8 mouse cellular contexts compared by ENCODE assay signal in the genomic region with DNA sequence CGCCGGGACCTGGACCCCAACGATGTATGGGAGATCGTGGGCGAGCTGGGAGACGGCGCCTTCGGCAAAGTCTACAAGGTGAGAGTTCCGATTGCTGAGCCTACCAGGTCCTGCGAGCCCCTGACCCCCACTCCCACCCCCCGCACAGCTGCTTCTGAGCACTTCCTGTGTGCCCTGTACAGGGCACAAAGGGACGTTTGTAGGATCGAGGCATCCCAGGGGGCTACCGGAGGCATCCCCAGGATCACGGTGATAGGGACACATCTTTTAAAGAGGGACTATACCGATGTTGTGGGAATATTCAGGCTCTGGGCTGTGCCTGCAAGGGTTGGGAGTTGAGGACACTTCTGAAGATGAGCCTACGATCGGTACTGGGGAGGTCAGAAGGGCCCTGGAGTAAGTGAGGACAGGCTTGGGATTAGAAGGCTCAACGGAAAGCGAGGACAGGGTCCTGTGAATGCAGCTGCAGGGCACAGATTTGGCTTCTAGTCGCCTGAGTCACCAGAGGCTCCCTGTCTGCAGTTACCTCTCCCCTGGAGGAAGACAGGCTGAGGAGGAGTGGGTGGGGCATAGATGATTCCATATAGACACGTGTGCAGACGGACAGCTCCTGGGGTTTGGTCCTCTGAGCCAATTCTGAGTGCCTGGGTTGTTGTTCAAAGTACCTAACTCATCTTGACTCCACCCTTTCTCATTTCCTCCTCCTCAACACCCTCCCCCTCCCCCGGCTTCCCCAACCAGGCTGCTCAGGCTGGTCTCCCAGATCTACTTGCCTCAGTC. TPM values are rescaled to one million over a fixed set of nuclear protein-coding genes. Genes with fewer than 3 reads are reported as not detected.
A peak's percentile ranks its signal among the peaks of the same experiment; 100 is the strongest.
DNase-seq lines count a peak whose midpoint lies in the region; ATAC-seq and TF ChIP-seq lines count a peak whose summit lies in the region.

No protein-coding gene starts in this region.

- H3K27me3 ChIP-seq in embryonic facial prominence, embryonic 14.5 days (replicated peaks; ENCODE audit: control insufficient read depth, insufficient read depth, low read length), result no peaks in the 10 kb centered on the region; the same call in 1 of the 2 replicates
- no peaks in the 10 kb centered on the region; the same call in 1 of the 2 replicates for H3K27me3 ChIP-seq in hindbrain, embryonic 16.5 days (replicated peaks; ENCODE audit: control insufficient read depth, insufficient read depth, low read length)
- peaks cover 2% of the 10 kb centered on the region; the same call in 1 of the 2 replicates for H3K27me3 ChIP-seq in liver, adult 2 months (ENCODE audit: control insufficient read depth, insufficient read depth, low read length)
- no peaks in the 10 kb centered on the region for H3K27me3 ChIP-seq in midbrain, postnatal 0 days (ENCODE audit: insufficient read depth, low read length)
- H3K27me3 ChIP-seq in stomach, embryonic 16.5 days (ENCODE audit: control insufficient read depth, insufficient read depth, low read length), result no peaks in the 10 kb centered on the region

- H3K79me2 ChIP-seq in liver, adult 2 months (ENCODE audit: control insufficient read depth, insufficient read depth, low read length), result no peaks in the 10 kb centered on the region

- TF ChIP-seq CTCF in liver, adult 2 months (IDR thresholded peaks at IDR 0.05; ENCODE audit: low read depth, low read length), result no peak
- no peak for TF ChIP-seq CTCF in midbrain, postnatal 0 days (IDR thresholded peaks at IDR 0.05)

- H3K9ac ChIP-seq in embryonic facial prominence, embryonic 14.5 days (ENCODE audit: low read depth, low read length), result peak overlapping the region; percentile 70
- peak overlapping the region; percentile 79 for H3K9ac ChIP-seq in hindbrain, embryonic 16.5 days (ENCODE audit: low read depth, low read length)
- peak overlapping the region; percentile 61 for H3K9ac ChIP-seq in liver, adult 2 months (ENCODE audit: low read depth, low read length)
- H3K9ac ChIP-seq in midbrain, postnatal 0 days (replicated peaks; ENCODE audit: low read length, poor library complexity, severe bottlenecking), result peak overlapping the region; percentile 63
- H3K9ac ChIP-seq in stomach, embryonic 16.5 days (ENCODE audit: low read length), result peak overlapping the region; percentile 77

- H3K4me1 ChIP-seq in embryonic facial prominence, embryonic 14.5 days (ENCODE audit: control insufficient read depth, insufficient read depth, low read length), result peaks cover 17% of the 10 kb centered on the region
- H3K4me1 ChIP-seq in hindbrain, embryonic 16.5 days (ENCODE audit: control insufficient read depth, insufficient read depth, low read depth, low read length), result peaks cover 11% of the 10 kb centered on the region
- H3K4me1 ChIP-seq in liver, adult 2 months (ENCODE audit: control insufficient read depth, insufficient read depth, low read length), result peaks cover 1% of the 10 kb centered on the region; the same call in 1 of the 2 replicates
- H3K4me1 ChIP-seq in midbrain, postnatal 0 days (ENCODE audit: insufficient read depth, low read length), result 0 out of 2 replicates have a peak, but pooled peaks cover 6% of the 10 kb centered on the region
- H3K4me1 ChIP-seq in stomach, embryonic 16.5 days (ENCODE audit: control insufficient read depth, insufficient read depth, low read length), result peaks cover 23% of the 10 kb centered on the region

- no peak overlapping the region for H3K27ac ChIP-seq in embryonic facial prominence, embryonic 14.5 days (replicated peaks; ENCODE audit: low read depth, low read length)
- H3K27ac ChIP-seq in hindbrain, embryonic 16.5 days (ENCODE audit: low read depth, low read length), result peak overlapping the region; percentile 24; the same call in 1 of the 2 replicates
- no peak overlapping the region for H3K27ac ChIP-seq in liver, adult 2 months (replicated peaks; ENCODE audit: insufficient read depth, low read depth, low read length)
- H3K27ac ChIP-seq in midbrain, postnatal 0 days (ENCODE audit: low read depth, low read length), result no peak overlapping the region
- peak overlapping the region; percentile 46; the same call in 1 of the 2 replicates for H3K27ac ChIP-seq in stomach, embryonic 16.5 days (ENCODE audit: low read length)

- no peak for TF ChIP-seq POLR2A in liver, adult 2 months (IDR thresholded peaks at IDR 0.05; ENCODE audit: extremely low read depth, insufficient read depth, low read length)

- DNase-seq in adrenal gland, postnatal 10 days, result peak; percentile 45
- DNase-seq in adrenal gland, postnatal 25 days, result no peak
- peak; percentile 72 for DNase-seq in NIH3T3 (ENCODE audit: low read depth)
- peak; percentile 61 for DNase-seq in embryonic facial prominence, embryonic 14.5 days (ENCODE audit: low spot score)
- no peak for DNase-seq in liver, adult 2 months (ENCODE audit: extremely low read depth, low read depth, low spot score)
- no peak for DNase-seq in midbrain, postnatal 0 days (ENCODE audit: low spot score)

- H3K4me3 ChIP-seq in embryonic facial prominence, embryonic 14.5 days (ENCODE audit: low read depth, low read length), result peak overlapping the region; percentile 69
- peak overlapping the region; percentile 71 for H3K4me3 ChIP-seq in hindbrain, embryonic 16.5 days (ENCODE audit: low read length)
- H3K4me3 ChIP-seq in liver, adult 2 months (ENCODE audit: insufficient read depth, low read depth, low read length), result peak overlapping the region; percentile 61
- H3K4me3 ChIP-seq in midbrain, postnatal 0 days (ENCODE audit: low read depth, low read length), result peak overlapping the region; percentile 68
- H3K4me3 ChIP-seq in stomach, embryonic 16.5 days (replicated peaks; ENCODE audit: low read length), result peak overlapping the region; percentile 77

- under 1% methylated on average over 24 of the region's 24 CpGs for WGBS in embryonic facial prominence, embryonic 14.5 days
- 1% methylated on average over 24 of the region's 24 CpGs for WGBS in hindbrain, embryonic 16.5 days
- 9% methylated on average over 24 of the region's 24 CpGs for WGBS in liver, adult 2 months
- WGBS in midbrain, postnatal 0 days, result 2% methylated on average over 24 of the region's 24 CpGs
- 3% methylated on average over 24 of the region's 24 CpGs for WGBS in stomach, embryonic 16.5 days

- peak overlapping the region; percentile 100 for H3K4me2 ChIP-seq in embryonic facial prominence, embryonic 14.5 days (ENCODE audit: low read depth, low read length)
- H3K4me2 ChIP-seq in hindbrain, embryonic 16.5 days (ENCODE audit: low read length), result peak overlapping the region; percentile 99
- peak overlapping the region; percentile 97 for H3K4me2 ChIP-seq in midbrain, postnatal 0 days (ENCODE audit: low read depth, low read length, poor library complexity, severe bottlenecking)
- peak overlapping the region; percentile 94 for H3K4me2 ChIP-seq in stomach, embryonic 16.5 days (ENCODE audit: low read depth, low read length)

- no peaks in the 10 kb centered on the region for H3K36me3 ChIP-seq in embryonic facial prominence, embryonic 14.5 days (ENCODE audit: control insufficient read depth, insufficient read depth, low read length)
- H3K36me3 ChIP-seq in hindbrain, embryonic 16.5 days (ENCODE audit: control insufficient read depth, insufficient read depth, low read length), result no peaks in the 10 kb centered on the region
- H3K36me3 ChIP-seq in liver, adult 2 months (ENCODE audit: control insufficient read depth, insufficient read depth, low read length), result no peaks in the 10 kb centered on the region
- H3K36me3 ChIP-seq in midbrain, postnatal 0 days (ENCODE audit: insufficient read depth, low read length), result no peaks in the 10 kb centered on the region
- no peaks in the 10 kb centered on the region for H3K36me3 ChIP-seq in stomach, embryonic 16.5 days (ENCODE audit: control insufficient read depth, insufficient read depth, low read length)

- ATAC-seq in embryonic facial prominence, embryonic 14.5 days (ENCODE audit: low read depth), result peak; percentile 16
- peak; percentile 56 for ATAC-seq in hindbrain, embryonic 16.5 days
- ATAC-seq in midbrain, postnatal 0 days (ENCODE audit: low FRiP score), result peak; percentile 42; the same call in 1 of the 2 replicates
- ATAC-seq in stomach, embryonic 16.5 days (ENCODE audit: insufficient read depth, low FRiP score), result peak; percentile 14; the same call in 1 of the 2 replicates

- H3K9me3 ChIP-seq in embryonic facial prominence, embryonic 14.5 days (ENCODE audit: control insufficient read depth, low read length), result no peaks in the 10 kb centered on the region
- H3K9me3 ChIP-seq in hindbrain, embryonic 16.5 days (ENCODE audit: control insufficient read depth, low read length), result no peaks in the 10 kb centered on the region
- no peaks in the 10 kb centered on the region for H3K9me3 ChIP-seq in midbrain, postnatal 0 days (ENCODE audit: low read length)
- no peaks in the 10 kb centered on the region for H3K9me3 ChIP-seq in stomach, embryonic 16.5 days (replicated peaks; ENCODE audit: control insufficient read depth, low read length)

RNA-seq across cellular contexts. Expression of gene Stk10, which starts 0.6 kb away (rescaled TPM):
- 10 to 100 TPM; 11.9 to 15.1 TPM for total RNA-seq in adrenal gland, postnatal 10 days (2021)
- 10.3 TPM in 2 replicates for total RNA-seq in adrenal gland, postnatal 25 days (2021)
- 2.8 and 2.9 TPM in 2 replicates for polyA plus RNA-seq in embryonic facial prominence, embryonic 14.5 days (2014; fragmentation: Nextera tagmentation; extraction: Ambion mirVana)
- 2.4 and 2.5 TPM in 2 replicates for polyA plus RNA-seq in hindbrain, embryonic 16.5 days (2015; fragmentation: Nextera tagmentation; extraction: Ambion mirVana)
- total RNA-seq in liver, adult 2 months (2014; rRNA removed), result 2.0 and 2.5 TPM in 2 replicates
- polyA plus RNA-seq in liver, adult 2 months (2012; rRNA removed), result 2.0 and 2.4 TPM in 2 replicates
- 4.7 and 9.4 TPM in 2 replicates for total RNA-seq in midbrain, postnatal 0 days (2014; rRNA removed)
- 0.87 and 0.99 TPM in 2 replicates for polyA plus RNA-seq in midbrain, postnatal 0 days (2015; fragmentation: Nextera tagmentation; extraction: Ambion mirVana)
- polyA plus RNA-seq in stomach, embryonic 16.5 days (2015; fragmentation: Nextera tagmentation; extraction: Ambion mirVana), result 4.2 TPM in 2 replicates

RNA-seq across cellular contexts. Expression of gene Efcab9, which starts 1.8 kb away (rescaled TPM):
- 1 to 10 TPM in 1 of 2 experiments, under 1 TPM in 1; 0.93 to 1.2 TPM for total RNA-seq in adrenal gland, postnatal 10 days (2021)
- 1.5 TPM in 1 of 2 replicates, not detected in the other for total RNA-seq in adrenal gland, postnatal 25 days (2021)
- 0.31 TPM in 1 of 2 replicates, not detected in the other for polyA plus RNA-seq in embryonic facial prominence, embryonic 14.5 days (2014; fragmentation: Nextera tagmentation; extraction: Ambion mirVana)
- polyA plus RNA-seq in hindbrain, embryonic 16.5 days (2015; fragmentation: Nextera tagmentation; extraction: Ambion mirVana), result 0.54 TPM in 1 of 2 replicates, not detected in the other
- total RNA-seq in liver, adult 2 months (2014; rRNA removed), result 0.34 TPM in 1 of 2 replicates, not detected in the other
- not detected in 2 replicates for polyA plus RNA-seq in liver, adult 2 months (2012; rRNA removed)
- not detected in 2 replicates for total RNA-seq in midbrain, postnatal 0 days (2014; rRNA removed)
- not detected in 2 replicates for polyA plus RNA-seq in midbrain, postnatal 0 days (2015; fragmentation: Nextera tagmentation; extraction: Ambion mirVana)
- polyA plus RNA-seq in stomach, embryonic 16.5 days (2015; fragmentation: Nextera tagmentation; extraction: Ambion mirVana), result 0.70 and 0.87 TPM in 2 replicates

Comparison
In these comparisons a context has a peak if more than half of its experiments do, and no peak if none do; other contexts are left out.
1. DNase-seq: peak in adrenal gland, postnatal 10 days (single experiment), NIH3T3 (single experiment) and embryonic facial prominence, embryonic 14.5 days (single experiment); none in adrenal gland, postnatal 25 days (single experiment), liver, adult 2 months (single experiment) and midbrain, postnatal 0 days (single experiment).
2. H3K27ac ChIP-seq: peak in hindbrain, embryonic 16.5 days (single experiment) and stomach, embryonic 16.5 days (single experiment); none in embryonic facial prominence, embryonic 14.5 days (single experiment), liver, adult 2 months (single experiment) and midbrain, postnatal 0 days (single experiment).
3. Peak in every context shown above with its lines, with median percentiles within 50 percentile points of each other: ATAC-seq, H3K4me2 ChIP-seq, H3K4me3 ChIP-seq and H3K9ac ChIP-seq.